Mouse (Mus musculus) liver, embryonic 11.5 days (tissue): ENCODE measurements around the gene Lrrc43. TPM values are rescaled to one million over a fixed set of nuclear protein-coding genes. Genes with fewer than 3 reads are reported as not detected.

ENCODE experiments used
- ATAC-seq: fragments of 200-750 bp; cut with Nextera tagmentation; replicated peaks from 2 replicates; pipeline ENCODE4 v1.8.0; 2017; ENCODE audit warnings: moderate number of reproducible peaks, mild to moderate bottlenecking, moderate TSS enrichment, moderate library complexity; ENCODE audit not compliant: low FRiP score
- DNase-seq: peaks from one replicate; pipeline ENCODE4 v3.0.0-alpha.2; 2017; ENCODE audit warnings: low spot score
- H3K27ac ChIP-seq: fragments of 300-500 bp; sonication (generic); 2 replicates; pipeline ENCODE4 v1.5.1; 2014; ENCODE audit warnings: mild to moderate bottlenecking, low read depth, low read length, control low read depth
- H3K27me3 ChIP-seq: fragments of 300-500 bp; sonication (generic); replicated peaks from 2 replicates; pipeline ENCODE4 v1.6.1; 2014; ENCODE audit warnings: low read length, mixed read lengths; ENCODE audit not compliant: control insufficient read depth, insufficient read depth
- H3K36me3 ChIP-seq: fragments of 300-500 bp; sonication (generic); 2 replicates; pipeline ENCODE4 v1.6.1; 2014; ENCODE audit warnings: mild to moderate bottlenecking, low read length, moderate library complexity, mixed read lengths; ENCODE audit not compliant: control insufficient read depth, insufficient read depth
- H3K4me1 ChIP-seq: fragments of 300-500 bp; sonication (generic); replicated peaks from 2 replicates; pipeline ENCODE4 v1.6.1; 2014; ENCODE audit warnings: low read length, mixed read lengths; ENCODE audit not compliant: control insufficient read depth, insufficient read depth
- H3K4me2 ChIP-seq: fragments of 300-500 bp; sonication (generic); 2 replicates; pipeline ENCODE4 v1.6.1; 2014; ENCODE audit warnings: mild to moderate bottlenecking, control low read depth, moderate library complexity
- H3K4me3 ChIP-seq: fragments of 300-500 bp; sonication (generic); 2 replicates; pipeline ENCODE4 v1.5.1; 2014; ENCODE audit warnings: low read depth, low read length, control low read depth
- H3K9ac ChIP-seq: fragments of 300-500 bp; sonication (generic); 2 replicates; pipeline ENCODE4 v1.6.1; 2014; ENCODE audit warnings: low read depth, low read length, control low read depth
- H3K9me3 ChIP-seq: fragments of 300-500 bp; sonication (generic); 2 replicates; pipeline ENCODE4 v1.6.1; 2016; ENCODE audit warnings: low read length, inconsistent platforms, mixed read lengths; ENCODE audit not compliant: control insufficient read depth
- WGBS: fragments of 180-500 bp; shearing (Covaris S2); extraction: QIAGEN DNeasy Blood & Tissue Kit; methylation state at CpG from one replicate; pipeline ENCODE4 v1.1.7; 2014; 5-methylcytosine and 5-hydroxymethylcytosine counted together
- polyA plus RNA-seq: library from polyadenylated mRNA; unstranded; fragments of >200 nt; fragmentation: Nextera tagmentation; extraction: Ambion mirVana; gene quantifications from 2 replicates; pipeline ENCODE4 v1.2.1, GENCODE M21; 2014

Lrrc43 gene
- polyA plus RNA-seq, 1 experiment from 2014 or later = not detected

DNA sequence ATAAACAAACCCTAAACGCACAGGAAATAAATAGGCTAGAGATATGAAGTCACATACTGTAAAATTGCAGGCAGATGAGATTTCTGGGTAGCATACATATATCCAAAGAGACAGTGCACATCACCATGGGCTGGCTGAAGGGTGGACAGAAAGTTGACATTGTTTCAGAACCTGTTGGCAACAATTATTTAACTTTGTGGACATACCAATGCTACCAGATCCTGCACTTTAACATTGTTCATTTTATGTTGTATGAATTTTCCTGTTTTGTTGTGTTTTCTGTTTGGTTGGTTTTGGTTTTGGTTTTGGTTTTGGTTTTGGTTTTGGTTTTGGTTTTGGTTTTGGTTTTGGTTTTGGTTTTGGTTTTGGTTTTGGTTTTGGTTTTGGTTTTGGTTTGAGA, 24.5 kb upstream of the Lrrc43 start:
- Histone ChIP-seq H3K4me1 (no peaks in the 10 kb centered on the region), H3K36me3 (no peaks in the 10 kb centered on the region), H3K4me2 (no peak overlapping the region), H3K9ac (no peak overlapping the region), H3K9me3 (no peaks in the 10 kb centered on the region), H3K27ac (no peak overlapping the region), H3K27me3 (no peaks in the 10 kb centered on the region), H3K4me3 (no peak overlapping the region)
- 90% methylated on average over 1 of the region's 1 CpGs for WGBS
- ATAC-seq = no peak
- no peak for DNase-seq

DNA sequence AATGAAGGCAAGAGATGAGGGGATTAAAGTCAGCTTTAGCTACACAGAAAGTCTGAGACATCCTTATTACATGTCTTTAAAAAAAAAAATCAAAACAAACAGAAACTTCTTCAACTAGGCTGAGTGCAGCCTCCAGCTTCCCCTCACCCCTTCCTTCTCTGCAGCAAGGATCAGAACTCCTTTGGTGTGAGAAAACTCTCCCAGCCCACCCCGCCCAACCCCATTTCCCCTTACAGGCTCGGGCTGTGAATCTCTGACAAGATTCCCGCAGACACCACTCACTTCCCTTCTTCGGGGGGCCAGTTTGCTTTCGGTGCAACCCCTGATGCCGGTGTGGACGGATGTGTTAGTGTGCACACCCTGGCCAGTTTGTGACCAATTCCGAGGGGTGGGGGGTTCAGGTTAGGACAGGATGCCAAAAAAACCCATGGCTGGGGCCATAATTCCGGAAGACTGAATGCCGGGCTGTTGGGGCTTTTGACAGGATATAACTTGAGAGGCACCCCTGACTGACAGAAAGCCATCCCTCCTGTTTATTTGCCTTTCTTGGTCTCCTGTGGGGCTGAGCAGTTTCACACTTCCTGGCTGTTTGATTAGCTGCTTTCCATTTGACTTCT, 18.2 kb upstream of the Lrrc43 start:
- Histone ChIP-seq H3K9ac (0 out of 2 replicates have a peak overlapping the region, but pooled peaks have one; percentile 12), H3K27me3 (no peaks in the 10 kb centered on the region), H3K36me3 (no peaks in the 10 kb centered on the region), H3K4me2 (peak overlapping the region; percentile 40), H3K4me1 (no peaks in the 10 kb centered on the region), H3K4me3 (peak overlapping the region; percentile 22; the same call in 1 of the 2 replicates), H3K27ac (no peak overlapping the region), H3K9me3 (no peaks in the 10 kb centered on the region)
- WGBS = 5% methylated on average over 10 of the region's 10 CpGs
- ATAC-seq (no peak), DNase-seq (no peak)

DNA sequence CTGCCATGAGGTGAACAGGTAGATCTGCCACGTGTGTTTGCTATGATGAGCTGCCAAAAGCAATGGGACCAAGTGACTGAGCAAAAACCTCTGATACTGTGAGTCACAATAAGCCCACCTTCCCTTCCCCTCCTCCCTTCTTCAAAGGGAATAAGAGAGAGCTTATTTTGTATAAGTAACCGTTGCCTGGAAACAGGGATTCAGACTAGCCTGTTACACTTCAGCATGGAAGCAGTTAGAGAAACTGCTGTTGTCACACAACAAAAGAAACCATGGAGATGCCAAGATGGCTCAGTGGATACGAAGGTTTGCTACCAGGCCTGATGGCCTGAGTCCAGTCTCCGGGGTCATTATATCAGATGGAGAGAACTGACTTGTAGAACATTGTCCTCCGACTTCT, 15.3 kb upstream of the Lrrc43 start:
- no peak overlapping the region for H3K9ac ChIP-seq
- H3K4me1 ChIP-seq = no peaks in the 10 kb centered on the region
- H3K27me3 ChIP-seq = no peaks in the 10 kb centered on the region
- H3K4me2 ChIP-seq = no peak overlapping the region
- no peak for DNase-seq
- H3K36me3 ChIP-seq = no peaks in the 10 kb centered on the region
- no peak overlapping the region for H3K4me3 ChIP-seq
- no peak overlapping the region for H3K27ac ChIP-seq
- 85% methylated on average over 5 of the region's 5 CpGs for WGBS
- no peaks in the 10 kb centered on the region for H3K9me3 ChIP-seq
- no peak for ATAC-seq

DNA sequence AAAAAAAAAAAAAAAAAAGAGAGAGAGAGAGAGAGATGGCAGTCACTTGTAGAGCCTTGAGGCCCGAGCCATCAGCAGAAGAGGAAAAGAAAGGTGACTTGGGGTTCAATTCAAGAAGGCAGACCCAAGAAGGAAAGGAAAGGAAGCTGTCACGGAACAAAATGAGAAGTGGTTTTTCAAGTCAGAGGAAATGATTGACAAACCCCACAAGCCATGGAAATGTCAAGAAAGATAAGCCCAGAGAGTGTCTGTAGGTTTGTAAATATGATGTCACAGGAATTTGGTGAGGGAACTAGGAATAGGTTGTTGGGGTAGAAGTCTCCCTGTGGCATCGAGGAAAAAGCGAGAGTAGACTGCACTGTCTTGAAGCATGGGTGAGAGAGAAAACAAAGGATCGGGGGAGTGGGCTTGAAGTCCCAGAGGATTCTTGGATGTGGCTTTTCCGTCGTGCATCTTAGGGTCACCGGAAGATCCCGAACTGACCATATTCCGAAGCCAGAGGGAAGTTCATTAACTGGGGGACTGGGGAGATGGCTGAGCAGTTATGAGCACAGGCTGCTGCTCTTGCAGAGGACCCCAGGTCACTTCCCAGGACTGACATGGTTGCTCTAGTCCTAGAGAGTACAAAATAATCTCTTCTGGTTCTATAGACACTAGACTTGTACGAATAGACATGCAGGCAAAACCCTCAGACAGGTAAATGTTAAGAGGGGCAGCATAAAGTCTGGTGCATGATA, 1.3 kb upstream of the Lrrc43 start:
- Histone ChIP-seq H3K9ac (no peak overlapping the region), H3K4me1 (peaks cover 4% of the 10 kb centered on the region; the same call in 1 of the 2 replicates), H3K9me3 (no peaks in the 10 kb centered on the region), H3K4me3 (no peak overlapping the region), H3K27ac (no peak overlapping the region), H3K36me3 (no peaks in the 10 kb centered on the region), H3K4me2 (no peak overlapping the region), H3K27me3 (peaks cover 6% of the 10 kb centered on the region; the same call in 1 of the 2 replicates)
- ATAC-seq = no peak
- DNase-seq = no peak
- 60% methylated on average over 11 of the region's 11 CpGs for WGBS

DNA sequence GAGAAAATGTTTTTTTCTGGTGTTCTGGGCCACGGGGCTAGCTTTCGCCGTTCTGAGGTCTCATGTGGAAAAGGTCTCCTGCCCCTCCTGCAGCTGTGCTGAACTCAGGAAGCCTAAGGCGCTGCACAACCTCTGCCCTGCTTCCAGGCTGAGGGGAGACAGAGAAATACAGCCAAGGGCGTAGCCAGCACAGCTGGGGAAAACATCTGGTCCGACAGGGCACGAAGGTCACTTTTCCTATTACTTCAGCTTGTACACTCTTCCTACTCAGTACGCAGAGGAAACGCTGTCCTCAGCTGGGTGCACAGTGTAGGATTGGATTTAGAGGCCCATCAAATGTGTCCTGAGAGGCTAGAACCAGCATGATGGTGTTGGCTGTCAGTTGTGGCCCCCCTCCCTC, 830 bp downstream of the Lrrc43 start:
- Histone ChIP-seq H3K27me3 (peaks cover 6% of the 10 kb centered on the region; the same call in 1 of the 2 replicates), H3K4me3 (no peak overlapping the region), H3K4me1 (peaks cover 4% of the 10 kb centered on the region; the same call in 1 of the 2 replicates), H3K36me3 (no peaks in the 10 kb centered on the region), H3K9me3 (no peaks in the 10 kb centered on the region), H3K9ac (no peak overlapping the region), H3K4me2 (no peak overlapping the region), H3K27ac (no peak overlapping the region)
- DNase-seq (no peak), ATAC-seq (no peak)
- 62% methylated on average over 9 of the region's 9 CpGs for WGBS

DNA sequence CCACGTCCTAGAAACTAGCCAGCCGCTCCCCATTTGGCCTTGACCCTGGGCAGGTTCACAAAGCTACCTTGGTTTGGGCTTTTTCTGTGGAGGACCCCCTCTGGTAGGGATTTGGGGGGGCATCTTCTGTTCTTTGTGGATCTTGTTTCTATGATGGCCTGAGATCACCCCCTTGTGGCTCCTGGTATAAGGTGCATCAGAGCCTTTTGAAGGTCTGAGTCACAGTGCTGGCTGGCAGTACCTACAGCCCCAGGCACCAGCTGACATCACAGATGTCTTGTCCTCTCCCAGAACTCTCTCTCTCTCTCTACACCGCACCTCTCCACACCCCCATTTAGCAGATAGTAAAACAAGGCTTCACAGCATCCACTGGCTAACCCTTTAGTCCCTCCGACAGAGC, 10.6 kb downstream of the Lrrc43 start:
- no peak overlapping the region for H3K4me2 ChIP-seq
- H3K9me3 ChIP-seq = no peaks in the 10 kb centered on the region
- H3K27me3 ChIP-seq = peaks cover 7% of the 10 kb centered on the region
- no peak for ATAC-seq
- H3K27ac ChIP-seq = no peak overlapping the region
- H3K9ac ChIP-seq = no peak overlapping the region
- H3K36me3 ChIP-seq = no peaks in the 10 kb centered on the region
- H3K4me1 ChIP-seq = peaks cover 6% of the 10 kb centered on the region
- DNase-seq = no peak
- H3K4me3 ChIP-seq = no peak overlapping the region
- WGBS = 40% methylated on average over 4 of the region's 4 CpGs

DNA sequence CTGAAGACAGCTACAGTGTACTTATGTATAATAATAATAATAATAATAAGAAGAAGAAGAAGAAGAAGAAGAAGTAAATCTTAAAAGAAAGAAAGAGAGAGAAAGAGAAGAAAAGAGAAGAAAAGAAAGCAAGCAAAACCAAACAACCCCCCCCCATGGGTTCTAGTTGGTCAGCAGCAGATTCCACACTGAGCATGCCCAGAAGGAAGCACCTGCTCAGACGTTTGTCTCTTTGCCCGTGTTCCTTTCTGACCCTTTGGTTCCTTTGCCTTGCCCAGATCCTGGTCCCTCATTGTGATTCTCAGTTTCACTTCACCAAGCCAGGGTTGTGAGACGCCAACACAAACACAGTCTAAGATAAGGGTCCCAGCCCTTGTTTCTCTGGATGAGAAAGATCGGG, 12.9 kb downstream of the Lrrc43 start:
- DNase-seq (no peak), ATAC-seq (no peak)
- H3K4me1 ChIP-seq = peaks cover 6% of the 10 kb centered on the region
- 56% methylated on average over 4 of the region's 4 CpGs for WGBS
- no peak overlapping the region for H3K9ac ChIP-seq
- no peaks in the 10 kb centered on the region for H3K9me3 ChIP-seq
- no peak overlapping the region for H3K4me2 ChIP-seq
- no peaks in the 10 kb centered on the region for H3K36me3 ChIP-seq
- H3K4me3 ChIP-seq = no peak overlapping the region
- H3K27ac ChIP-seq = no peak overlapping the region
- peaks cover 14% of the 10 kb centered on the region for H3K27me3 ChIP-seq

DNA sequence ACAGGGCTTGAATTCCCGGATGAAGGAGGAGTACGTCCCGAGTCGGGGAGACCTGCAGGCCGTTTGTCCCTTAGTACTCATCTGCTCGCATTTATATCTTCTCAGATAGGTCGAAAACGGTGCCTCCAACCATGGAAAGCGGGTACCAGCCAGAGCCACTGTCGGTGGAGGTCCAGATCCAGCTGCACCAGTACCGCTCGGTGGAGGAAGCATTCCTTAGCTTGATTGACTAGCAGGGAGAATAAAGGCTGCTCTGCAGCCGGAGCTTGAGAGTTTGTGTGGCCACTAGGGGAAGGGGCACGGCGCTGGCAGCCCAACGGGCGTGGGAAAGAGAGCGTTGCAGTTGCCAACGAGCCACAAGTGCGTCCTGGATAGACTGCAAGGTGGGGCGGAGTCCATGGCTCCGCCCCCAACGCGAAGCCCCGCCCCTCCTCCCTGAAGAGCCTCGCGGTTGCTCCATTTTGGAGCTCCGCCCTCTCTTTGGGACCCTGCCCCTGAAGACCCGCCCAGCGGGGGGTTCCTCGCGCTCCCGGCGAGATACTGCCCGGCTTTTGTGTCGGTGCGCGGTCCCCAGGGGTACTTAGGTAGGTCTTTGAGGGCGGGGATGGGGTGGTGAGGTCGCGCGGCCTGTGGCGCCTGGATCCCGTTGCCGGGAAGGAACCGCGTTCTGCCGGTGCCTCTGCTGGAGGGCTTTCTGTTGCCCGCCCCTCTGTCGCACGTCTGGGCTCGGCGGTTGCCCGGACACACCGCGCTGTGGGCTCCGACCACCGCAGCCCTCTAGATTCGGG, 19.0 kb downstream of the Lrrc43 start:
- H3K27me3 ChIP-seq = peaks cover 27% of the 10 kb centered on the region
- H3K27ac ChIP-seq = no peak overlapping the region
- H3K9me3 ChIP-seq = no peaks in the 10 kb centered on the region
- H3K4me3 ChIP-seq = peak overlapping the region; percentile 61
- peak; percentile 85 for DNase-seq
- 2% methylated on average over 59 of the region's 59 CpGs for WGBS
- H3K9ac ChIP-seq = peak overlapping the region; percentile 44; the same call in 1 of the 2 replicates
- H3K4me2 ChIP-seq = peak overlapping the region; percentile 91
- peaks cover 10% of the 10 kb centered on the region for H3K4me1 ChIP-seq
- peak; percentile 90 for ATAC-seq
- H3K36me3 ChIP-seq = peaks cover 3% of the 10 kb centered on the region; the same call in 1 of the 2 replicates
